Mouse (Mus musculus): ENCODE results near the gene Rps26.
"Not testable (repeated sequence)": the region's sequence is repeated elsewhere in the genome, so short reads cannot be mapped to it uniquely, and the experiment has no call there.

Rps26 gene

GRCm38 (mm10) chr10:128641871-128642270 is 15.3 kb upstream of the Rps26 start:
- no peak for DNase-seq (ENCODE audit: low spot score)

GRCm38 (mm10) chr10:128640891-128641290 is 14.3 kb upstream of the Rps26 start:
- DNase-seq (ENCODE audit: low spot score), result no peak

DNA sequence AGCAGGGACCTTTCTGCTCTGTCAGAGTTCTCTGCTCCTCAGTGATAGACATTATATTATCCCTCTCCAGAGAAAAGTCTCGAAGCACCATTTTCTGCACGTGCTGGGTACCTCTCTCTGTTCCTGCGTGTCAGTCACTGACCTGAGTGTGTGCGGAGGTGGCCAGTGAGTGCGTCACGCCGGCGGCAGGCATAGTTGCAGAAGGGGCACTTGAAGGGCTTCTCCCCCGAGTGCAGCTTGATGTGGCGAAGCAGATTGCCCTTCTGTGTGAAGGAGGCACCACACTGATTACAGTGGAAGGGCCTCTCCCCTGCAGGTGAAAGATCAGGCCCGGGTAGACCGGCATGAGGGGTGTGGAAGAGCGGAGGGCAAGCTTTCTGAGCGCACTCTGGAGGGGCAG is 13.5 kb upstream of the Rps26 start:
- DNase-seq (ENCODE audit: low spot score), result no peak

- DNase-seq (ENCODE audit: low spot score), result no peak
Observed at GRCm38 (mm10) chr10:128637011-128637410, 10.5 kb upstream of the Rps26 start.

- no peak for DNase-seq (ENCODE audit: low spot score)
Observed at GRCm38 (mm10) chr10:128636561-128636960, 10.0 kb upstream of the Rps26 start.

DNA sequence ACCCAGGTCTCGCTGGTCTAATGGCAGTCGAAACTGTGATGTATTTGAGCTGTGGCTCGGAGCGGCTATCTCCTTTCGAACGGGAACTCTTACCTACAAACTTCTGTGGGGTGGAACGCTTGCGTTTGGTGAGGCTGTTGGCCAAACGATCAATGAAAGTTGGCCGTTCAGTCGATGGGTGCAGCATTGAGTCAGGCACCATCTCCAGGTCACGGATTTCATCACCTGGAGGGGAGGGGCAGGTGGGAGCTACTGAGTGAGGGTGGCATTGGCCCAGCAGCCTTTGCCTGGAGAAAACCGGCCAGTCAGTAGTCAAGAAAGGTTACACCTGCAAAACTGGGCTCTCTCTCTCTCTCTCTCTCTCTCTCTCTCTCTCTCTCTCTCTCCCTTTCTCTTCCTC is 9.2 kb upstream of the Rps26 start:
- DNase-seq (ENCODE audit: low spot score), result no peak

- DNase-seq (ENCODE audit: low spot score), result no peak
Observed at GRCm38 (mm10) chr10:128631571-128631970, 5.0 kb upstream of the Rps26 start.

- not testable (repeated sequence) for DNase-seq (ENCODE audit: low spot score)
Observed at GRCm38 (mm10) chr10:128630306-128630705, 3.8 kb upstream of the Rps26 start.

- no peak for DNase-seq (ENCODE audit: low spot score)
Observed at GRCm38 (mm10) chr10:128629746-128630145, 3.2 kb upstream of the Rps26 start.

DNA sequence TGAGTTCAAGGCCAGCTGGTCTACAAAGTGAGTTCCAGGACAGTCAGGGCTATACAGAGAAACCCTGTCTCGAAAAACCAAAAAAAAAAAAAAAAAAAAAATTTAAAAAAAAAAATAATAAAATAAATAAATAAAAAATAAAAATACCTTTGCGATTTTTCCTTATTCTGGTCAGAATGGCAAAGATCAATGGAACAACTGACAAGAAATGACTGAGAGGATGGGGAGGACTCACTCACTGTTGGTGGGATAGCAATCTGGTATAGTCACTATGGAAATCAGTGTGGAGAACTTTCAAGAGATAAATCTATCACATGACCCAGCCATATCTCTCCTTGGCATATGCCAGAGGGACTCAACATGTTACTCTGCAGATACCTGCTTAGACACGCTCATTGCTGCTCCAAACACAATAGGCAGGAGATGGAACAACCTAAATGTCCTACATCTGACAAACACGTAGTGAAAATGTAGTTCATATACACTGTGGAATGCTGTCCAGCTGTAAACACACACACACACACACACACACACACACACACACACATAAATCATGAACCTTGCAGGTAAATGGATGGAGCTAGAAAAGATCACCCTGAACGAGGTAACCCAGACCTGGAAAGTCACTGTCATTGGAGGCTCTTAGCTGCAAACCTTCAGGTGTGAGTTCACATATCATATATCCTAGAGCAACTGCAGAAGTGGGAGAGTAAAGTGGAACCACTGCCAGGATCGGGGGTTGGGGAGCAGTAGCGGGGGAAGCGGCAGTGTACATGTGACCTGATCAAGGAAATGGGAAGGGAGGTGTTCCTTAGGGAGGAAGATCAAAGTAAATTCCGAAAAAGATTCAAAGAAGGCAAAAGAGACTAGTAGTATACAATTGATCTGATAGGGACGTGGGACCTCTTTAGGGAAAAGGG is 1.1 kb upstream of the Rps26 start:
- DNase-seq (ENCODE audit: low spot score), result no peak

DNA sequence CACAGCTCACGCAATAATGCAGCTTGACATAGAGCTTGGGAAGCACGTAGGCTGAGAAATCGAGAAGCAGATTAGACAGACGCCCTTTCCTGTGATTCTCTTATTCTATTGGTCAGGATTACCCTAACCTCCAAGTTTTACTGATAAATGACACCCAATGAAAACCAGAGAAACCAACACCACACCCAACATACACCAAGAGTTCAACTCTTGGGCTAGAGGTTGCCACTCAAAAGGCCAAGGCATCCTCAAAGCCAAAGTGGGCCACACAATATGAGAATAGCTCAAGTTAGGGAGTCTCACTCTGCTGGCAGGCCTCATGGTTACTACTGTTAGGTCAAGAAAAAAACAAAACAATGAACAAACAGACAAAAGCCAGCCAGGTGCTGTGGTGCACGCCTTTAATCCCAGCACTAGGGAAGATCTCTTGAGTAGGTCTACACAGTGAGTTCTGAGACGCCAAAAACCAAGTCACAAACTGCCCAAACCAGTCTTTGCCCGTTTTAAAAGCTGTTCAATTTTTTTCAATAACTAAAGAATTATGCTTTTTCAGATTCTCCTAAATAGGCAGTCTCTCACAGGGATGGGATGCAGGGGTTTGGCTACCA is 1.2 kb downstream of the Rps26 start:
- no peak for DNase-seq (ENCODE audit: low spot score)

DNA sequence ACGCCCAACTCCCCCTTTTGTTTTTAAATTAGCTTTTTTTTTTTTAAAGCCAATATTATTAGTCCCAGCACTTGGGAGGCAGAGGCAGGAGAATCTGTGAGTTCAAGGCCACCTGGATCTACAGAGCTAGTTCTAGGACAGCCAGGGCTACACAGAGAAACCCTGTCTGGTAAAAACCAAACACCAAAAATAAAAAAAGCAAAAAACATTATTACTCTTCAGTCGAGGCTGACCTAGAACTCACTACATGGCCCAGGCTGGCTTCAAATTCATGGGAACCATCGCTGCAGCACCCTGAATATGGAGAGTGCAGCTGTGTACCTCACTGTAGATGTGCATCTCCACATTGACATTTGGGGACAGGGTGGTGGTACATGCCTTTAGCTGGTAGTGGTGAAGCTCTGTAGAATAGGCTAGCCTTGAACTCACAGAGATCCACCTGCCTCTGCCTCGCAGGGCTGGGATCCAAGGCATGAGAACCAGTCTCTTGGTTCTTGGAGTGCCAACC is 3.4 kb downstream of the Rps26 start:
- DNase-seq (ENCODE audit: low spot score), result not testable (repeated sequence)

DNA sequence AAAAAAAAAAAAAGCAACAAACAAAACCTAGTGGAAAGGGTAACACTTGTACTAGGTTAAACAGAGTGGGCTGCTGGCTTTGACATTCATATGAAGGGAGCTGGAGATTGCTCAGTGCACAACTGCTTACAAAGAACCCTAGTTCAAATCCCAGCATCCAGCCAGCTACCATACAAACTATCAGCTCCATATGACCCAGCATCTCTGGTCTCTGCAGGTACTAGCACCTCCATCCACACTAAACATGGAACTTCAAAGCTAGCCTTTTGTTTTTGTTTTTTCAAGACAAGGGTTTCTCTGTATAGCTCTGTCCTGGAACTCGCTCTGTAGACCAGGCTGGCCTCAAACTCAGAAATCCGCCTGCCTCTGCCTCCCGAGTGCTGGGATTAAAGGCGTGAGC is 3.8 kb downstream of the Rps26 start:
- no peak for DNase-seq (ENCODE audit: low spot score)

GRCm38 (mm10) chr10:128621986-128622520 is 4.5 kb downstream of the Rps26 start:
- no peak for DNase-seq (ENCODE audit: low spot score)

GRCm38 (mm10) chr10:128620241-128620640 is 6.3 kb downstream of the Rps26 start:
- DNase-seq (ENCODE audit: low spot score), result no peak

DNA sequence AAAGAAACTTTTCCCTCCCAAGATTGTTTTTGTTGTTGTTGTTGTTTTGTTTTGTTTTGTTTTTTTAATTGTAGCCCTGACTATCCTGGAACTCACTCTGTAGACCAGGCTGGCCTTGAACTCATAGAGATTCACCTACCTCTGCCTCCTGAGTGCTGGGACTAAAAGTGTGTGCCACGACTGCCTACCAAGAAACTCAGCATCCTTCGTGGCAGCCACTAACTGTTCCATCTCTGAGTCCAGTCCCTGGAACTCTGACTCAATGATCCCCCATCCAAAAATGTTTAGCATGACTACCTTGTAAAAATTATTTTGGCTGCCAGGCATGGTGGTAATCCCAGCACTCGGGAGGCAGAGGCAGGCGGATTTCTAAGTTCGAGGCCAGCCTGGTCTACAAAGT is 7.4 kb downstream of the Rps26 start:
- DNase-seq (ENCODE audit: low spot score), result not testable (repeated sequence)

DNA sequence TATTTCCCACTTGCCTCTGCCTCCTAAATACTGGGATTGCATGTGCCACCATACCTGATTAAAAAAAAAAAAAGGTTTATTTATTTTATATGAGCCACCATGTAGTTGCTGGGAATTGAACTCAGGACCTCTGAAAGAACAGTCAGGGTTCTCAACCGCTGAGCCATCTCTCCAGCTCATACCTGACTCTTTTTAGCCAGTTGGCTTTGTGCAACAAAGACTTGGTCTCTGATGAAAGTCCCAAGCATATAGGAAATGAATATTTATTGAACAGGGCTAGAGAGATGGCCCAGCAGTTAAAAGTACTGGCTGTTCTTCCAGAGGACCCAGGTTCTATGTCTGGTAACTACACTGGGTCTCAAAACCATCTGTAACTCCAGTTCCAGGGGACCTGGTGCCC is 8.0 kb downstream of the Rps26 start:
- no peak for DNase-seq (ENCODE audit: low spot score)

GRCm38 (mm10) chr10:128615798-128616448 is 10.6 kb downstream of the Rps26 start:
- DNase-seq (ENCODE audit: low spot score), result not testable (repeated sequence)

GRCm38 (mm10) chr10:128614934-128615333 is 11.6 kb downstream of the Rps26 start:
- DNase-seq (ENCODE audit: low spot score), result no peak

- not testable (repeated sequence) for DNase-seq (ENCODE audit: low spot score)
Observed at GRCm38 (mm10) chr10:128613820-128614219, 12.7 kb downstream of the Rps26 start.

- DNase-seq (ENCODE audit: low spot score), result no peak
Observed at GRCm38 (mm10) chr10:128613154-128613440, 13.4 kb downstream of the Rps26 start.

DNA sequence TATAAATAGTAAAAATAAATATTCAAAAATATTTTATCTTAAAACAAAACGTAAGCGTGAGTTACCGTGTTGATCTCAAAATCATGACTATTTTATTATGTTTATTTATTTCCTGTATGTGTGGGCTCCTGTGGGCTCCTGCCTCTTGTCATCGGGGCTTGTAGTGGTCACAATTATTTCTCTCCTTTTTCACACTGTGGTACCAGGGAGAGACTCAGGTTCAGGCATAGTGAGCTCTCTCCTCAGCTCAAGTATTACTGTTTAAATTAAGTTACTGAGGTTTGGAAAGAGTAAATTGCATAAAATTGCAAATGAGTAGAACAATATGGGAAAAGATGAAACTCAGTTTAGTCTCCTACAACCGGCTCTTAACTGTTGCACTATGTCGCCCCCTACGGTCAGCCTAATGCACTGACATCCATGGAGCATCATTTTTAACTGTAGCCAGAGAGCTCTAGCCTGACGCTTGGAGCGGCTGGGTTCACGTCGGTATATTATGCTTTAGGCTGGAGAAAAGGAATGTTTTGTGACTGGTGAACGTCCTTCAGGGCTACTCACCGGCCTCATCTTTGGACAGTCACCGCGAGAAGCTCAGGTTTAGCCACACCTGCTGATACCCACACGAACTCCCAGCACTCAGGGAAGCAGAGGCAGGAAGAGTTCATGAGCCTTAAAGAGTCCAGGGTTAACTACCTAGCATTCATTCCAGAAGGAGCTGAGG is 14.0 kb downstream of the Rps26 start:
- peak; percentile 49 for DNase-seq (ENCODE audit: low spot score)

All from layer of hippocampus, adult 9-10 months (tissue).